Comparison of ENCODE assay signal across 10 mouse cellular contexts in genomic region chr7:130520812-130521422, GRCm38 (mm10). TPM values are rescaled to one million over a fixed set of nuclear protein-coding genes. Genes with fewer than 3 reads are reported as not detected.
DNase-seq lines count a peak whose midpoint lies in the region; ATAC-seq and TF ChIP-seq lines count a peak whose summit lies in the region.
"Had no signal": no experiment of that assay in that cellular context is flagged by ENCODE, and none has a peak within 500 bp of the region (broad histone marks: within the 10 kb centered on the region; RNA-seq: fewer than 3 reads in every experiment).

No protein-coding gene starts in this region.

- no peak for TF ChIP-seq EP300 in ES-Bruce4 (IDR thresholded peaks at IDR 0.05; ENCODE audit: insufficient read depth, low read depth, low read length)

- ATAC-seq in heart, embryonic 16.5 days (replicated peaks; ENCODE audit: extremely low read depth, insufficient read depth, low FRiP score), result no peak
- ATAC-seq in limb, embryonic 14.5 days (ENCODE audit: low FRiP score, low read depth), result no peak

- H3K4me1 ChIP-seq in ES-Bruce4 (ENCODE audit: control insufficient read depth, insufficient read depth, low read length), result peaks cover 1% of the 10 kb centered on the region
- peaks cover 14% of the 10 kb centered on the region for H3K4me1 ChIP-seq in heart, embryonic 16.5 days (ENCODE audit: control insufficient read depth, insufficient read depth, low read length)
- peaks cover 10% of the 10 kb centered on the region for H3K4me1 ChIP-seq in limb, embryonic 14.5 days (ENCODE audit: control insufficient read depth, insufficient read depth, low read length)

- peak; percentile 91 for DNase-seq in heart, adult 11 months
- no peak for DNase-seq in heart, adult 9 months (ENCODE audit: low spot score in 2 of 2)
- DNase-seq in limb, embryonic 14.5 days (ENCODE audit: low spot score), result no peak
- no peak for DNase-seq in spleen, adult 12 weeks (ENCODE audit: low spot score)
- DNase-seq in ovary, postnatal 10 days (ENCODE audit: low spot score), result no peak
- no peak for DNase-seq in lung, adult 18-20 months
- DNase-seq: retina, postnatal 1 day had no signal

- no peaks in the 10 kb centered on the region for H3K27me3 ChIP-seq in ES-Bruce4 (ENCODE audit: control insufficient read depth, insufficient read depth, low read length, poor library complexity, severe bottlenecking)
- H3K27me3 ChIP-seq in heart, embryonic 16.5 days (ENCODE audit: control insufficient read depth, insufficient read depth, low read length), result no peaks in the 10 kb centered on the region
- no peaks in the 10 kb centered on the region for H3K27me3 ChIP-seq in limb, embryonic 14.5 days (ENCODE audit: control insufficient read depth, insufficient read depth, low read length)
- H3K27me3 ChIP-seq: CH12.LX had no signal

- TF ChIP-seq CTCF in ES-Bruce4 (IDR thresholded peaks at IDR 0.05; ENCODE audit: low read depth, low read length), result no peak

- 73% methylated on average over 14 of the region's 14 CpGs for WGBS in heart, embryonic 16.5 days
- WGBS in limb, embryonic 14.5 days, result 83% methylated on average over 14 of the region's 14 CpGs

- no peak for TF ChIP-seq POLR2A in ES-Bruce4 (IDR thresholded peaks at IDR 0.05; ENCODE audit: insufficient read depth, low read length)
- TF ChIP-seq POLR2A in limb, embryonic 14.5 days (IDR thresholded peaks at IDR 0.05; ENCODE audit: borderline replicate concordance, extremely low read depth, insufficient read depth, insufficient read length), result no peak

- H3K9me3 ChIP-seq in ES-Bruce4 (replicated peaks; ENCODE audit: control insufficient read depth, insufficient read depth, low read length, poor library complexity, severe bottlenecking), result no peaks in the 10 kb centered on the region
- H3K9me3 ChIP-seq in heart, embryonic 16.5 days (replicated peaks; ENCODE audit: control insufficient read depth, low read length), result no peaks in the 10 kb centered on the region
- H3K9me3 ChIP-seq in limb, embryonic 14.5 days (ENCODE audit: control insufficient read depth, low read length), result no peaks in the 10 kb centered on the region

- no peak overlapping the region for H3K27ac ChIP-seq in ES-Bruce4 (ENCODE audit: insufficient read depth, low read length)
- H3K27ac ChIP-seq in heart, embryonic 16.5 days (ENCODE audit: low read length), result peak overlapping the region; percentile 27; the same call in 1 of the 2 replicates
- H3K27ac ChIP-seq in limb, embryonic 14.5 days (replicated peaks; ENCODE audit: low read depth, low read length), result 0 out of 2 replicates have a peak overlapping the region, but pooled peaks have one; percentile 19

- H3K4me3 ChIP-seq in ES-Bruce4 (ENCODE audit: low read depth, low read length), result no peak overlapping the region
- H3K4me3 ChIP-seq in heart, embryonic 16.5 days (ENCODE audit: low read length), result no peak overlapping the region
- H3K4me3 ChIP-seq in limb, embryonic 14.5 days (replicated peaks; ENCODE audit: low read length), result no peak overlapping the region

- H3K9ac ChIP-seq in ES-Bruce4 (ENCODE audit: low read depth, poor library complexity, severe bottlenecking), result 0 out of 2 replicates have a peak overlapping the region, but pooled peaks have one; percentile 86
- no peak overlapping the region for H3K9ac ChIP-seq in heart, embryonic 16.5 days (ENCODE audit: low read length)
- H3K9ac ChIP-seq in limb, embryonic 14.5 days (ENCODE audit: low read depth, low read length, severe bottlenecking), result no peak overlapping the region

- no peaks in the 10 kb centered on the region for H3K36me3 ChIP-seq in ES-Bruce4 (ENCODE audit: control insufficient read depth, insufficient read depth, low read length, poor library complexity, severe bottlenecking)
- no peaks in the 10 kb centered on the region for H3K36me3 ChIP-seq in heart, embryonic 16.5 days (ENCODE audit: control insufficient read depth, insufficient read depth)
- no peaks in the 10 kb centered on the region for H3K36me3 ChIP-seq in limb, embryonic 14.5 days (ENCODE audit: control insufficient read depth, insufficient read depth, low read length)

- no peak overlapping the region for H3K4me2 ChIP-seq in heart, embryonic 16.5 days (ENCODE audit: low read depth, low read length)
- H3K4me2 ChIP-seq in limb, embryonic 14.5 days (replicated peaks; ENCODE audit: low read depth, low read length, severe bottlenecking), result no peak overlapping the region

RNA-seq across cellular contexts. Expression of gene Ate1, which starts 0.7 kb away (rescaled TPM):
- polyA plus RNA-seq in ES-Bruce4 (2011; ENCODE audit: insufficient read depth, insufficient read length, low read depth, missing spikeins), result 36.8 and 37.1 TPM in 2 replicates
- polyA plus RNA-seq in heart, embryonic 16.5 days (2015; fragmentation: Nextera tagmentation; extraction: Ambion mirVana), result 49.3 and 50.8 TPM in 2 replicates
- 12.8 and 12.9 TPM in 2 replicates for polyA plus RNA-seq in limb, embryonic 14.5 days (2012; rRNA removed)
- 47.8 and 50.3 TPM in 2 replicates for polyA plus RNA-seq in limb, embryonic 14.5 days (2014; fragmentation: Nextera tagmentation; extraction: Ambion mirVana)

RNA-seq across cellular contexts. Expression of gene Nsmce4a, which starts 52.0 kb away (rescaled TPM):
- polyA plus RNA-seq in ES-Bruce4 (2011; ENCODE audit: insufficient read depth, insufficient read length, low read depth, missing spikeins), result 152 and 161 TPM in 2 replicates
- 123 and 132 TPM in 2 replicates for polyA plus RNA-seq in heart, embryonic 16.5 days (2015; fragmentation: Nextera tagmentation; extraction: Ambion mirVana)
- 73.1 and 88.8 TPM in 2 replicates for polyA plus RNA-seq in limb, embryonic 14.5 days (2012; rRNA removed)
- polyA plus RNA-seq in limb, embryonic 14.5 days (2014; fragmentation: Nextera tagmentation; extraction: Ambion mirVana), result 163 and 164 TPM in 2 replicates

RNA-seq across cellular contexts. Expression of gene Tacc2, which starts 56.3 kb away (rescaled TPM):
- polyA plus RNA-seq in ES-Bruce4 (2011; ENCODE audit: insufficient read depth, insufficient read length, low read depth, missing spikeins), result 80.9 and 98.7 TPM in 2 replicates
- polyA plus RNA-seq in heart, embryonic 16.5 days (2015; fragmentation: Nextera tagmentation; extraction: Ambion mirVana), result 45.0 and 47.0 TPM in 2 replicates
- polyA plus RNA-seq in limb, embryonic 14.5 days (2012; rRNA removed), result 47.3 and 49.1 TPM in 2 replicates
- polyA plus RNA-seq in limb, embryonic 14.5 days (2014; fragmentation: Nextera tagmentation; extraction: Ambion mirVana), result 38.2 and 39.8 TPM in 2 replicates
